Mouse (Mus musculus) forebrain, embryonic 11.5 days (tissue): ENCODE results near the gene P2rx6. TPM values are rescaled to one million over a fixed set of nuclear protein-coding genes. Genes with fewer than 3 reads are reported as not detected.

ENCODE experiments used
- ATAC-seq: fragments of 200-750 bp; cut with Nextera tagmentation; replicated peaks from 2 replicates; pipeline ENCODE4 v1.8.0; 2017; ENCODE audit warnings: moderate TSS enrichment; ENCODE audit not compliant: low FRiP score
- DNase-seq: peaks from one replicate; pipeline ENCODE4 v3.0.0-alpha.2; 2017; ENCODE audit warnings: low spot score
- H3K27ac ChIP-seq: fragments of 300-500 bp; sonication (generic); 2 replicates; pipeline ENCODE4 v1.5.1; 2014; ENCODE audit warnings: low read depth, low read length
- H3K27me3 ChIP-seq: fragments of 300-500 bp; sonication (generic); 2 replicates; pipeline ENCODE4 v1.6.1; 2014; ENCODE audit warnings: mild to moderate bottlenecking, low read length, mixed read lengths; ENCODE audit not compliant: control insufficient read depth, insufficient read depth
- H3K36me3 ChIP-seq: fragments of 300-500 bp; sonication (generic); 2 replicates; pipeline ENCODE4 v1.6.1; 2014; ENCODE audit warnings: mild to moderate bottlenecking, low read length, moderate library complexity, mixed read lengths; ENCODE audit not compliant: control insufficient read depth, insufficient read depth
- H3K4me1 ChIP-seq: fragments of 300-500 bp; sonication (generic); replicated peaks from 2 replicates; pipeline ENCODE4 v1.6.1; 2014; ENCODE audit warnings: low read length, mixed read lengths; ENCODE audit not compliant: control insufficient read depth, insufficient read depth
- H3K4me2 ChIP-seq: fragments of 300-500 bp; sonication (generic); 2 replicates; pipeline ENCODE4 v1.6.1; 2014; ENCODE audit warnings: low read depth, mild to moderate bottlenecking, low read length, moderate library complexity, mixed read lengths; ENCODE audit not compliant: severe bottlenecking
- H3K4me3 ChIP-seq: fragments of 300-500 bp; sonication (generic); 2 replicates; pipeline ENCODE4 v1.5.1; 2014; ENCODE audit warnings: low read depth, low read length
- H3K9ac ChIP-seq: fragments of 300-500 bp; sonication (generic); 2 replicates; pipeline ENCODE4 v1.6.1; 2014; ENCODE audit warnings: low read length
- H3K9me3 ChIP-seq: fragments of 300-500 bp; sonication (generic); 2 replicates; pipeline ENCODE4 v1.6.1; 2016; ENCODE audit warnings: low read length, mixed read lengths; ENCODE audit not compliant: control insufficient read depth
- WGBS: fragments of 180-500 bp; shearing (Covaris S2); extraction: QIAGEN DNeasy Blood & Tissue Kit; methylation state at CpG from one replicate; pipeline ENCODE4 v1.1.7; 2014; 5-methylcytosine and 5-hydroxymethylcytosine counted together
- polyA plus RNA-seq: library from polyadenylated mRNA; unstranded; fragments of >200 nt; fragmentation: Nextera tagmentation; extraction: Ambion mirVana; gene quantifications from 2 replicates; pipeline ENCODE4 v1.2.1, GENCODE M21; 2014

The P2rx6 gene
- polyA plus RNA-seq, 1 experiment from 2014 or later: 0.75 TPM

DNA sequence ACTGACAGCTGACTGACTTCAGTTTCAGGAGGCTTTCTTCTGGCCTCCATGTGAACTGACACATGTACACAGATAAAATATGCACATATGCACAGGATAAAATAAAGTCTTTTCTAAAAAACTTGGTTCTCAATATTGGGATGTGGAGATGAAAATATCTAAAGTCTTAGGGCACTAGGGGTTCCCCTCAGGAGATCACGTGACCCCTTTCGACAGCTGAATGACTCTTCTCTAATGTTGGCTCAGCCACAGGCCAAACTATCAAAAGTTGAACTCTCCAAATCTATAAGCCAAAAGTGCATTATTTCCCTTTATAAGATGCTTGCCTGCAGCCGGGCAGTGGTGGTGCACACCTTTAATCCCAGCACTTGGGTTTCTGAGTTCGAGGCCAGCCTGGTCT, 5.5 kb upstream of the P2rx6 start:
- Histone ChIP-seq H3K27me3 (no peaks in the 10 kb centered on the region), H3K4me1 (peaks cover 33% of the 10 kb centered on the region), H3K9me3 (no peaks in the 10 kb centered on the region), H3K9ac (no peak overlapping the region), H3K4me3 (no peak overlapping the region), H3K27ac (no peak overlapping the region), H3K36me3 (no peaks in the 10 kb centered on the region), H3K4me2 (no peak overlapping the region)
- ATAC-seq: no peak
- no peak for DNase-seq
- 87% methylated on average over 4 of the region's 4 CpGs for WGBS

DNA sequence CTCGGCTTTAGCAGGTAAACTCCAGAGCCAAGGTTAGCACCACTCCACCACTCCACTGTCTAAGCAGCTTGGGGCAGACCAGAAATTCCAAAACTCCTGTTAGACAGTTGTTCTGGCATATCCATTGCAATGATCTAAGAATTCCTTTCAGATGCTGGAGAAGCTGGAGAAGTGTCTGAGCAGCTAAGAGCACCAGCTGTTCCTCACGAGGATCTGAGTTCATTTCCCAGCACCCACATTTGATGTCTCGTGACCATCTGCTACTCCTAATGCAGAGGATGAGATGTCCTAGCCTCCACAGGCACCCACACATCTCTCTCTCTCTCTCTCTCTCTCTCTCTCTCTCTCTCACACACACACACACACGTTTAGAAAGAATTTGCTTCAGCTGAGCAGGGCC, 4.8 kb upstream of the P2rx6 start:
- 69% methylated on average over 4 of the region's 4 CpGs for WGBS
- Histone ChIP-seq H3K27me3 (no peaks in the 10 kb centered on the region), H3K9ac (no peak overlapping the region), H3K4me1 (peaks cover 35% of the 10 kb centered on the region), H3K4me3 (no peak overlapping the region), H3K36me3 (no peaks in the 10 kb centered on the region), H3K27ac (no peak overlapping the region), H3K4me2 (no peak overlapping the region), H3K9me3 (no peaks in the 10 kb centered on the region)
- DNase-seq: peak; percentile 36
- ATAC-seq: no peak

DNA sequence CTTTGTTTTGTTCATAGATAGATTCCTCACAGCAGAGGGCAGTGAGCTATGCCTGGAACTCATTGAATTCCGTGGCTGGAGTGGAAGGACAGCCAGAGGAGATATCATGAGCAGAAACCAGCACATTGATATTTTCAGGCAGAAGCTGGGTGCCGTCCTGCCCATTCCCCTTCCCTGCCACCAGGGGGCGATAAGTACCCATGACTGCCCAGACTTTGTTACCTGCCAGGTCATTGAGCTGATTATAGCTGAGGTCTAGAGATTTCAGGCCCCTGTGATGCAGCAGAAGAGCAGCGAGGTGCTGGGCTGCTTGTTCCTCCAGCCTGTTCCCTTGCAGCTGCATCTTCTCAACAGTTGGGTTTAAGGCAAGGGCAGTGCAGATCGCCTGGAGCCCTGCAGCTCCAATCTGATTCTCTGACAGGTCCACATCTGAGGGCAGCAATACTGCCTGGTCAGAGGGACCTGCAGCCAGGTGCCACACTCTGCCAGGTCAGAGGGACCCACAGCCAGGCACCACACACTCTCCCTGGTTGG, 3.7 kb upstream of the P2rx6 start:
- H3K27me3 ChIP-seq: peaks cover 2% of the 10 kb centered on the region; the same call in 1 of the 2 replicates
- no peak overlapping the region for H3K4me2 ChIP-seq
- ATAC-seq: 0 out of 2 replicates have a peak, but pooled peaks have one; percentile 6

DNA sequence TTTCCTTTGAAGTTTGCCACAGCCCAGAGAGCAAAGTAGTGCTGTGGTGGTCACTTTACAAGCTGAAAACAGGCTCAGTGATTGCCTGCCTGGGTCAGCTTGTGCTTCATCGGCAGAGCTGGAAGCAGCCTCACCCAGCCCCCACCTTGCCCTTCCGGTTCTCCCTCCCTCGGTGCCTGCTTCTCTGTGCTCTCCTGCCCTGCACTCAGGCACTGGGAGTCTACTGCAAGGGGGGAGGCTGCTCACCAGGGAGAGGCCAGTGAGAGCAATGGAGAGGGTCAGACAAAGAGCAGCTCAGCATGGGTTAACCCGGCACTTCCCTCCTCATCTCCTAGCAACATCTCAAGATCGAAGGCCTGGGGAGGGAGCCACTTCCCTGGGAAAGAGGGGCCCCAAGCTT, 2.9 kb upstream of the P2rx6 start:
- Histone ChIP-seq H3K9me3 (no peaks in the 10 kb centered on the region), H3K4me2 (peak overlapping the region; percentile 38; the same call in 1 of the 2 replicates), H3K4me1 (peaks cover 33% of the 10 kb centered on the region), H3K27ac (no peak overlapping the region), H3K36me3 (no peaks in the 10 kb centered on the region), H3K9ac (peak overlapping the region; percentile 45), H3K4me3 (no peak overlapping the region), H3K27me3 (peaks cover 2% of the 10 kb centered on the region; the same call in 1 of the 2 replicates)
- peak; percentile 56 for DNase-seq
- peak; percentile 47 for ATAC-seq
- WGBS: 0% methylated on average over 5 of the region's 5 CpGs

More for the DNA sequence above, 3.7 kb upstream of the P2rx6 start:
- no peak overlapping the region for H3K4me3 ChIP-seq
- WGBS: 1% methylated on average over 5 of the region's 5 CpGs
- H3K27ac ChIP-seq: no peak overlapping the region
- peaks cover 35% of the 10 kb centered on the region for H3K4me1 ChIP-seq
- peak; percentile 86 for DNase-seq
- H3K9ac ChIP-seq: no peak overlapping the region
- no peaks in the 10 kb centered on the region for H3K36me3 ChIP-seq
- H3K9me3 ChIP-seq: no peaks in the 10 kb centered on the region

DNA sequence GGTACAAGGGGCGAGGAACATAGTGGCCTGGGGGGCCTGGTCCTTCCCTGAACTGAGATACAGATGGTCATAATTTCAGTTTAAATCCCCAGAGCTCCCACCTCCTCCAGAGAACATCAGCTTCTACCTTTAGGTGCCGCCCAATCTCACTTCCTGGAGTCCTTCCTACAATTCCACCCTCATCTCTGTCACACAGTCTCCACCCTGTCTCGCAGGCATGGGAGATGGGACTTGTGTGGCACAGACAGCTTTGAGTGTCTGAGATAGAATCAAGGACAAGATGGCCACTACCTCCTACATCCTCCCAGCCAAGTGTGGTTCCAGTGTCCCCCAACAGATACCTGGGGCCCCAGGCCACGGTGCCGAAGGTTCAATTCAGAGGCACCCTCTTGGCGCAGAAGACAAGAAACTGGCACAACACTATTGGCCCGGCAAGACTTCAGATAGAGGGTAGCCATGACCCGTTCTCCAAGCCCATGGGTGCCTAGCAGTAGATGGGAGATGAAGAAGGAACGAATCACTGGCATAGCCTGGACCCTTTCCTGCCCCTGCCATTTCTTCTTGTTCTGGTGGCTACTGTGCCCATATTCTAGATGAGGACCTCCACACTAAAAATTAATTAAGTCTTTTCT, 2.2 kb upstream of the P2rx6 start:
- Histone ChIP-seq H3K9ac (peak overlapping the region; percentile 45; the same call in 1 of the 2 replicates), H3K36me3 (no peaks in the 10 kb centered on the region), H3K4me1 (peaks cover 27% of the 10 kb centered on the region), H3K27me3 (peaks cover 2% of the 10 kb centered on the region; the same call in 1 of the 2 replicates), H3K4me2 (no peak overlapping the region; the same call in 1 of the 2 replicates), H3K4me3 (no peak overlapping the region), H3K27ac (no peak overlapping the region), H3K9me3 (no peaks in the 10 kb centered on the region)
- 60% methylated on average over 9 of the region's 9 CpGs for WGBS
- ATAC-seq: no peak
- peak; percentile 52 for DNase-seq

DNA sequence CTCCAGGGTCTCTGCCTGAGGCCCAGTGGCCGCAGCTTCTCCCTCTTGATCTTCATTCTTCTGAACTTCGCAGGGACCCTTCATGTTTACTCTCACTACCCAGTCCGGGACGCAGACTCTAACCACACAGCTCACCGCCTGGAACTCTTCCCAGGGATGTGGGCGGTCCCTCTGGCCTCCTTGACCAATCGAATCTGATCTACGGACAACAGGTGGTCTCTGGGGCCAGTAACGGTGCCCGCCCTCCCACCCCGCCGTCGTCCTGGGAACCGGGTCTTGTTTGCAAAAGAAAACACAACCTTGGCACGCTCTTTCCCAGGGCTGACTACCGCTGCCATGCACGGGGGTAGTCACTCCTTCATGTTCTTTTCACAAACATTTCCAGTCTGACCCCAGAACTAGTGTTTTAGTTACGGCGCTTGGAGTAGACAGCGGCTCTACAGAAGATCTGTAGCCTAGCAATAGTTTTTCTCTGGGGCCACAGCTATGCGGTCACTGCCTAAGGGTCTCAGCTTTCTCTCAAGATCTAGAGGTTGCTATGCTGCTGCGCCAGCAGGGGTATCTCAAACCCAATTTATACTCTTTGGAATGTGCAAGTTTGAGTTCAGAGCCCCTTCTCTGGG, 446 bp upstream of the P2rx6 start, which contains the start of gene Lrrc74b:
TSS of gene Lrrc74b (minus strand) at position 120 of the 623 bp plus-strand sequence.
- ATAC-seq (peak; percentile 63), DNase-seq (peak; percentile 83)
- Histone ChIP-seq H3K4me1 (peaks cover 16% of the 10 kb centered on the region), H3K27ac (no peak within 1 kb of the TSS), H3K4me2 (peak within 1 kb of the TSS; percentile 57), H3K9ac (peak within 1 kb of the TSS; percentile 16), H3K36me3 (no peaks in the 10 kb centered on the region), H3K27me3 (peaks cover 2% of the 10 kb centered on the region; the same call in 1 of the 2 replicates), H3K4me3 (peak within 1 kb of the TSS; percentile 15), H3K9me3 (no peaks in the 10 kb centered on the region)
- WGBS: under 1% methylated on average over 22 of the region's 22 CpGs

DNA sequence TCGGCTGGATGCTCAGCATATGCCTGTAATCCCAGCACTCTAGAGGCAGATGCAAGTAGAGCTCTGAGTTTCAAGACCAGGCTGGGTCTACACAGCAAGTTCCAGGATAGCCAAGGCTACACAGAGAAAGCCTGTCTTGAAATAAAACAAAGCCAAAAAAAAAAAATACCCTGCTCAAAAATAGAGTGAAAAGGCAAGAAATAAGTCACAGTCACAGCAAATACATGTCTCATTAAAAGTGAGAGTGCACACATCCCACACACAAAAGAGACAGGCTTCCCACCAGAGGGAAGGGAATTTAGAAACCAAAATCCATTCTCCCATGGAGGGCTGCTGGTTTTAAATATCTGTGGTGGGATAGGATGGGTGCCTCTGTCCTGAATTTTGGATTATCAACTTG, 1.9 kb downstream of the P2rx6 start:
- Histone ChIP-seq H3K4me1 (peaks cover 11% of the 10 kb centered on the region), H3K4me2 (no peak overlapping the region), H3K36me3 (no peaks in the 10 kb centered on the region), H3K27ac (no peak overlapping the region), H3K4me3 (no peak overlapping the region), H3K27me3 (peaks cover 2% of the 10 kb centered on the region; the same call in 1 of the 2 replicates), H3K9ac (no peak overlapping the region), H3K9me3 (no peaks in the 10 kb centered on the region)
- no peak for DNase-seq
- ATAC-seq: no peak
- WGBS: 32% methylated on average over 1 of the region's 1 CpGs

DNA sequence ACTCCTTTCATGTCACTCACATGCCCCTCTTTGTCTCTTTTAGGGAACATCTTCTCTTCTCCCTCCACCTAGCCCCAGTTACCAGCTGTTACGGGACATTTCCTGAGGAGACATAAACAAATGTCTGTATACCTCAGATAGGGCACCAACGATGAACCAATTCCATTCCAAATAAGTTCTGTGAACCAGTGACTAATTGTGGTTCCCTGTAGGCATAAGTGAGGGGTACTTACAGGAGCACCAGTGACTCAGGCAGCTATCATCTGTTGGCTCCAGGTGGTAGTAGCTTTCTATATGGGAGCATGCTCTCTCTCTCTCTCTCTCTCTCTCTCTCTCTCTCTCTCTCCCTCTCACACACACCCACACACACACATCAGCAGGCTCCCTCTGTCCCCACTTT, 2.5 kb downstream of the P2rx6 start:
- no peak overlapping the region for H3K4me2 ChIP-seq

More for the DNA sequence above, 2.5 kb downstream of the P2rx6 start:
- no peaks in the 10 kb centered on the region for H3K9me3 ChIP-seq
- H3K27me3 ChIP-seq: peaks cover 2% of the 10 kb centered on the region; the same call in 1 of the 2 replicates
- ATAC-seq: no peak
- H3K27ac ChIP-seq: no peak overlapping the region
- no peaks in the 10 kb centered on the region for H3K36me3 ChIP-seq
- DNase-seq: no peak
- H3K9ac ChIP-seq: no peak overlapping the region
- no peak overlapping the region for H3K4me3 ChIP-seq
- H3K4me1 ChIP-seq: peaks cover 5% of the 10 kb centered on the region; the same call in 1 of the 2 replicates
- 85% methylated on average over 2 of the region's 2 CpGs for WGBS
